Mouse (Mus musculus) heart, adult 2 months (tissue): ENCODE results near the gene Usp19.

Experiments
- CTCF ChIP-seq: fragments of 200-600 bp; IDR thresholded peaks from 2 replicates; pipeline ENCODE4 v1.8.1; 2022; ENCODE audit warnings: antibody characterized with exemption, mild to moderate bottlenecking, moderate library complexity
- EP300 ChIP-seq: fragments of 200-500 bp; IDR thresholded peaks from 2 replicates; pipeline ENCODE4 v1.6.1; 2011; ENCODE audit warnings: low read depth, low read length, control low read depth; ENCODE audit not compliant: insufficient read depth
- POLR2A ChIP-seq: fragments of 200-500 bp; IDR thresholded peaks from 2 replicates; pipeline ENCODE4 v1.6.1; 2011; ENCODE audit warnings: mild to moderate bottlenecking, low read depth, low read length, control low read depth; ENCODE audit not compliant: insufficient read depth

DNA sequence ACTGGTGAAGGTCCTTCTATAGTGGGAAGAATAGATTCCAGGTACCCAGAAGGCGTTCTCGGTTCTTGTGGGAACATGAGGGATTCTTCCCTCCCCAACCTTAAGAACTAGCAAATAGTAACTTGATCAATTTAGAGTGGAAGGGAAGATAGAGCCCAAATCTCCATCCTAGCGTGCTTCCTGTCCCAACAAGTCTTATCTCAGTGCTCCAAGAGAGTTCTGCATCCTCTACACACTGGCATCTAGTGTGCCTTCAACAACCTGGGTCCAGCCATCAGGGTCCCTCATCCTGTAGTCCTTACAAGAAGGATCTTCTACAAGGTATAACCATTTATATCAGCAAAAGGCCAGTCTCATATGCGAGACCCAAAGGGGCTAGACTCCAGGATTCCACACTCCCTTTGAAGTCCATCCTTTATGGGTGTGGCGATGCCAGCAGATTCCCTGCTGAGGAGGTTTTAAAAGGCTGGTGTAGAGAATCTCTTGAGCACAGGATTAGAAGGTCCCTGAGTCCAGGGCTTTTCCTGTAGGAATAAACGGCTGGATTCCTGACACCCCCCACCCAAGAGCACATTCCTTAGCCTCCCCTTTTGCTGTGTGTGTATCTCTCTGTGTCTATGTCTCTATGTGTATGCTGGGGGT lies 38.8 kb upstream of the Usp19 start:
- no peak for TF ChIP-seq POLR2A
- no peak for TF ChIP-seq CTCF
- TF ChIP-seq EP300, result no peak
